Mouse (Mus musculus) ES-E14 (cell line): ENCODE results near the gene Tomm20. TPM values are rescaled to one million over a fixed set of nuclear protein-coding genes. Genes with fewer than 3 reads are reported as not detected.
"Not testable (repeated sequence)": the region's sequence is repeated elsewhere in the genome, so short reads cannot be mapped to it uniquely, and the experiment has no call there.

Experiments
- DNase-seq: peaks from one replicate; pipeline ENCODE4 v3.0.0-alpha.2; 2013; ENCODE audit warnings: low read depth, low spot score
- H3K27ac ChIP-seq: 2 replicates; pipeline ENCODE4 v1.5.1; 2012; ENCODE audit warnings: low read depth, mild to moderate bottlenecking, low read length, moderate library complexity, mixed read lengths; ENCODE audit not compliant: poor library complexity, insufficient read depth, severe bottlenecking
- H3K36me3 ChIP-seq: 2 replicates; pipeline ENCODE4 v1.6.1; 2012; ENCODE audit warnings: mild to moderate bottlenecking, low read length, moderate library complexity, mixed read lengths; ENCODE audit not compliant: control insufficient read depth, poor library complexity, insufficient read depth, severe bottlenecking
- H3K4me1 ChIP-seq, 2 experiments: fragments of 150-350 bp in 1 of 2; sonication (generic) in 1 of 2; 2 replicates each; pipeline ENCODE4 v1.6.1; 2012; ENCODE audit warnings: low read length in 2 of 2, mild to moderate bottlenecking in 1 of 2, mixed read lengths in 1 of 2; ENCODE audit not compliant: control insufficient read depth in 2 of 2, insufficient read depth in 2 of 2, poor library complexity in 1 of 2
- H3K4me3 ChIP-seq, 2 experiments: fragments of 150-350 bp in 1 of 2; sonication (generic) in 1 of 2; 2 replicates each; pipeline ENCODE4 v1.5.1; 2012; ENCODE audit warnings: low read length in 2 of 2, low read depth in 1 of 2, mild to moderate bottlenecking in 1 of 2, mixed read lengths in 1 of 2; ENCODE audit not compliant: insufficient read depth in 1 of 2, poor library complexity in 1 of 2, severe bottlenecking in 1 of 2
- H3K9ac ChIP-seq: 2 replicates; pipeline ENCODE4 v1.6.1; 2012; ENCODE audit warnings: low read depth, mild to moderate bottlenecking, low read length, mixed read lengths; ENCODE audit not compliant: poor library complexity, insufficient read depth, severe bottlenecking
- H3K9me3 ChIP-seq: fragments of 150-350 bp; sonication (generic); 2 replicates; pipeline ENCODE4 v1.6.1; 2012; ENCODE audit warnings: low read depth, mild to moderate bottlenecking, low read length; ENCODE audit not compliant: control insufficient read depth, insufficient read depth
- CHD2 ChIP-seq: IDR thresholded peaks from 2 replicates; pipeline ENCODE4 v1.6.1; 2014; ENCODE audit warnings: mild to moderate bottlenecking, low read depth, low read length, inconsistent platforms
- HCFC1 ChIP-seq: IDR thresholded peaks from 2 replicates; pipeline ENCODE4 v1.6.1; 2012; ENCODE audit warnings: low read length, inconsistent platforms, borderline replicate concordance; ENCODE audit not compliant: insufficient read depth
- MAFK ChIP-seq: IDR thresholded peaks from 2 replicates; pipeline ENCODE4 v1.6.1; 2014; ENCODE audit warnings: mild to moderate bottlenecking, low read depth, low read length, inconsistent platforms; ENCODE audit not compliant: insufficient read depth
- ZC3H11A ChIP-seq: IDR thresholded peaks from 2 replicates; pipeline ENCODE4 v1.6.1; 2012; ENCODE audit warnings: low read depth, mild to moderate bottlenecking, inconsistent platforms, low read length, borderline replicate concordance
- ZNF384 ChIP-seq: IDR thresholded peaks from 2 replicates; pipeline ENCODE4 v1.6.1; 2012; ENCODE audit warnings: low read depth, low read length, inconsistent platforms
- in situ Hi-C, 2 experiments: fragments of 600-800 bp; cut with MboI; formaldehyde crosslinking; loops; one replicate each; pipeline ENCODE4 v1.15.1; 2025; ENCODE audit warnings: low sequenced_read_pairs in 2 of 2, inconsistent platforms in 1 of 2; ENCODE audit not compliant: unreplicated experiment in 2 of 2
- total RNA-seq: library from RNA; depleted of rRNA; stranded (reverse); fragments of 300-350 nt; gene quantifications from 2 replicates; pipeline ENCODE4 v1.2.3, GENCODE M21; 2012

Gene Tomm20
- total RNA-seq, 1 experiment, result 815 TPM

DNA sequence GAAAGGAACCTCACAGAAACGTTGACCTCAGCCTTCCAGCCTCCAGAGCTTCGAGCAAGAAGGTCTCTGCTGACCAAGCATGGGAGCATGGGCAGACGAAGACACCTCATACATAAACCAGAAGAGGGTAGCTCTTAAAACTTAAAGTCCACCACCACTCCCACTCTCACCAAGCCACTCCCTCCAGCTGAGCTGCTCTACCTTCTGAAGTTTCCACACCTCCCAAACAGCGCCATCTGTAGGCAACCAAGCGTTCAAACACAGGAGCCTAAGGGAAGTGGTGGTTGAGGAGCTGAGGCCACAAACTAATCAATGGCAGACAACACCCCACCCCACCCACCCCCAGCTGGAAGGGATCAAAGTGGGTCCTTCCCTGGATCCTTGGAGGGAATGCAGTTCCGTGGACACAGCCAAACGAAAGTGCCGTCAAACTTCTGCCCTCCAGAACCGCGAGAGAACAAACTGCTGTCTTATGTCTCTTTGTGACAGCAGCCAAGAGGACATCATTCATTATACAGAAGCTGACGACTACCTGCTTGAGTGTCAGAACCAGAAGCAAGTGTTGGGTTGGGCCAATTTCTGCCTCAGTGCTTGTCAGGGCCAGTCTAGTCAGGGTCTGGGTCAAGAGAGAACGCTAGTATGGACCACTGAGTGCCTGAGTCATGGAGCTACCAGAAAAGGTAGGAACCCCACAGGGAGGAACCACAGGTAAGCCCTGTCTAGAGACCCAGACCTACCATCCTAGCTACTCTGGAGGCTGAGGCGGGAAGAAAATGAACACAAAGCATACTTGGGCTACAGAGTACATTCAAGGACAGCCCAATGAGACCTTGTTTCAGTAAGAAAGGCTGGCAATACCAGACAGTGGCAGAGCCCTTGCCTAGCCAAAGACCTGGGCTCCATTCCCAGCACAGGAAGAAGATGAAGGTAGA, 59.8 kb downstream of the Tomm20 start:
- Histone ChIP-seq H3K4me3 (no peak overlapping the region), H3K36me3 (no peaks in the 10 kb centered on the region), H3K9ac (no peak overlapping the region), H3K4me1 (peaks cover 0 to 1% of the 10 kb centered on the region in 2 experiments; a peak in 1 of 4 replicates), H3K9me3 (no peaks in the 10 kb centered on the region), H3K27ac (no peak overlapping the region)
- peak; percentile 75 for DNase-seq
- no peak for TF ChIP-seq HCFC1
- TF ChIP-seq ZC3H11A, result 0 out of 2 replicates have a peak, but pooled peaks have one; percentile 24
- in situ Hi-C loops, result loop anchor here in 1 of 2 experiments (25.0 kb wide), 1 partner anchor 399 kb away; the partner anchor contains the start of gene Tarbp1

DNA sequence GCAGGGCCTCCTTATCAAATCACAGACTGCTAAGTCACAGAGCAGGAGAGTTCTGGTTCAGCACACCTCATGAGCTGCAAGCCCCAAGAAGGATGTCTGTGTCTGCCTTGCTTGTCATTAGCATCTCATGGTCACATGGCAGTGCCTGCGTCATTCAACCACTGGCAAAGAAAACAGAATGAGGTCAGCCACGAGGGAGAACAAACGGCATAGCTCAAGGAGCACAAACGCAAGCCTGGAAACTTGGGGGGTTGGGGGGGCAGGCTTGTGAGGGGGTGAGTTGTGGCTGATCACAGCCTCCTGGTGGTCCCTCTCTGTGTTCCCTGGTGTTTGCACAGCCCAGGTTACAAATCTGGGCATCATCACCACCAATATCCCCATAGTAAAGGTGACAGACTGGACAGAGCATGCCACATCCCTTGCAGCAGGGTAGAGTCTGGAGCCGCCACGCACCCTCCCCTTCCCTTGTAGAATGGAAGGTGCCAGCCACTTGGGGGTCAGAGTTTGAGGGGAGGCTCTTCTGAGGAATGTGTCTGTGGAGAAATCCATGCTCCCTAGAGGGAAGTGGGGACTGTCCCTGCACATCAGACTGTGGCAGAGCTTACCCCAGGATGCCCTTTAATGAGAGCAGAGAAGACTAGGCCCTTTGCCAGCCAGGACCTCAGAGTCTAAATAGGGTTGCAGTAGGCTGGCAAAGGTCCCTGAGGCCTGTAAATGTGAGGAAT, 61.3 kb downstream of the Tomm20 start:
- no peaks in the 10 kb centered on the region for H3K36me3 ChIP-seq
- TF ChIP-seq ZC3H11A (no peak), ZNF384 (no peak), HCFC1 (no peak), CHD2 (no peak), MAFK (no peak)
- H3K9ac ChIP-seq, result no peak overlapping the region
- in situ Hi-C loops, result loop anchor here in 1 of 2 experiments (25.0 kb wide), 1 partner anchor 397 kb away; the partner anchor contains the start of gene Tarbp1
- H3K4me3 ChIP-seq, result no peak overlapping the region
- H3K9me3 ChIP-seq, result no peaks in the 10 kb centered on the region
- peaks cover 0 to 1% of the 10 kb centered on the region in 2 experiments; a peak in 1 of 4 replicates for H3K4me1 ChIP-seq
- no peak overlapping the region for H3K27ac ChIP-seq
- no peak for DNase-seq

DNA sequence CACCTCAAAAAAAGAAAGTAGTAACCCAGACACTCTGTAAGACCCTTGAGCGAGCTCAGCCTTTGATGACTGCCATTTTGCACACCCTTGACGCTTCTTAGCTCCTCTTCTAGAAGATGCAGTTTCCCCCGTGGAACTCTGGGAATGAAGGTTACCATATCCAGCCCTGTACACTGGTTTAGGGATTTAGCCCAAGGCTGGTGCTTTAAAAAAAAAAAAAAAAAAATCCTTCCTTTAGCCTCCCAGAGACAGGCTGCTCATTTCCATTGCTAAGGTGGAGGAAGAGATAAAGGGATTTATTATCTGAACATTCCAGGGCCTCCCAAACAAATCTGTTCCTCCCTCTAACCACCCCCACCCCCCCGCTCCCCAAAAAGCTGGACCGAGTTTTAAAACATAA, 61.9 kb downstream of the Tomm20 start:
- TF ChIP-seq ZNF384 (no peak), CHD2 (no peak)
- peaks cover 0 to 1% of the 10 kb centered on the region in 2 experiments; a peak in 1 of 4 replicates for H3K4me1 ChIP-seq
- no peak overlapping the region for H3K27ac ChIP-seq
- H3K9ac ChIP-seq, result no peak overlapping the region
- no peak for DNase-seq
- H3K9me3 ChIP-seq, result no peaks in the 10 kb centered on the region
- in situ Hi-C loops, result loop anchor here in 1 of 2 experiments (25.0 kb wide), 1 partner anchor 396 kb away; the partner anchor contains the start of gene Tarbp1
- no peak overlapping the region for H3K4me3 ChIP-seq
- H3K36me3 ChIP-seq, result no peaks in the 10 kb centered on the region

DNA sequence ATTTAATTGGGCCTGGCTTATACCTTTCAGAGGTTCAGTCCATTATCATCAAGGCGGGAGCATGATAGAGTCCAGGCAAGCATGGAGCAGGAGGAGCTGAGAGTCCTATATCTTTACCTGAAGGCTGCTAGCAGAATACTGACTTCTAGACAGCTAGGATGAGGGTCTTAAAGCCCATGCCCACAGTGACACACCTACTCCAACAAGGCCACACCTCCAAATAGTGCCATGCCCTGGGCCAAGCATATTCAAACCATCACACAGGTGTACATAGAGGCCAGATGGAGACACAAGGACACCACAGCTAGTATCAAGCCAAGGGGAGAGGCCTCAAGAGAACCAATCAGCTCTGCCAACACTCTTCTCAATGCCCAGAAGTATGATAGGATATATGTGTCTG, 63.1 kb downstream of the Tomm20 start:
- not testable (repeated sequence) for H3K27ac ChIP-seq, H3K9me3 ChIP-seq, H3K36me3 ChIP-seq, H3K9ac ChIP-seq, DNase-seq, H3K4me1 ChIP-seq, H3K4me3 ChIP-seq
- in situ Hi-C loops, result loop anchor here in 1 of 2 experiments (25.0 kb wide), 1 partner anchor 395 kb away; the partner anchor contains the start of gene Tarbp1
